Mouse (Mus musculus): ENCODE results near the gene Defb35.
"Not testable (repeated sequence)": the region's sequence is repeated elsewhere in the genome, so short reads cannot be mapped to it uniquely, and the experiment has no call there.

The Defb35 gene

GRCm38 (mm10) chr8:21938052-21938451 is at the start of gene Defb35:
Gene Defb35, plus strand, starts transcription at chr8:21938352.
- not testable (repeated sequence) for DNase-seq (ENCODE audit: low spot score)

GRCm38 (mm10) chr8:21906290-21906689 is 31.9 kb upstream of the Defb35 start, which contains the start of gene Defb11:
Gene Defb11, minus strand, starts transcription at chr8:21906412.
- DNase-seq (ENCODE audit: low spot score): not testable (repeated sequence)

- no peak for DNase-seq (ENCODE audit: low spot score)
Observed at GRCm38 (mm10) chr8:21911931-21912330, 26.2 kb upstream of the Defb35 start.

- DNase-seq (ENCODE audit: low spot score): no peak
Observed at GRCm38 (mm10) chr8:21912554-21912953, 25.6 kb upstream of the Defb35 start.

GRCm38 (mm10) chr8:21915625-21916024 is 22.5 kb upstream of the Defb35 start:
- no peak for DNase-seq (ENCODE audit: low spot score)

GRCm38 (mm10) chr8:21930754-21931153 is 7.4 kb upstream of the Defb35 start:
- DNase-seq (ENCODE audit: low spot score): not testable (repeated sequence)

GRCm38 (mm10) chr8:21932610-21933009 is 5.5 kb upstream of the Defb35 start, which contains the start of gene Defb15:
Gene Defb15, minus strand, starts transcription at chr8:21932710.
- DNase-seq (ENCODE audit: low spot score): no peak

- no peak for DNase-seq (ENCODE audit: low spot score)
Observed at GRCm38 (mm10) chr8:21946462-21946861, 8.3 kb downstream of the Defb35 start, which contains the start of gene Defb13. Gene Defb13, plus strand, starts transcription at chr8:21946762.

GRCm38 (mm10) chr8:21947311-21948017 is 9.3 kb downstream of the Defb35 start:
- no peak for DNase-seq (ENCODE audit: low spot score)

GRCm38 (mm10) chr8:21955321-21955720 is 17.2 kb downstream of the Defb35 start:
- no peak for DNase-seq (ENCODE audit: low spot score)

GRCm38 (mm10) chr8:21956336-21956735 is 18.2 kb downstream of the Defb35 start:
- DNase-seq (ENCODE audit: low spot score): no peak

- no peak for DNase-seq (ENCODE audit: low spot score)
Observed at GRCm38 (mm10) chr8:21958414-21958813, 20.3 kb downstream of the Defb35 start, which contains the start of gene Fam90a1a. Gene Fam90a1a, plus strand, starts transcription at chr8:21958714.

GRCm38 (mm10) chr8:21966646-21967045 is 28.5 kb downstream of the Defb35 start:
- DNase-seq (ENCODE audit: low spot score): no peak

- no peak for DNase-seq (ENCODE audit: low spot score)
Observed at GRCm38 (mm10) chr8:21969475-21969874, 31.3 kb downstream of the Defb35 start, which contains the start of gene Ccdc70. Gene Ccdc70, plus strand, starts transcription at chr8:21969775.

GRCm38 (mm10) chr8:21978193-21978592 is 40.0 kb downstream of the Defb35 start:
- DNase-seq (ENCODE audit: low spot score): no peak

- DNase-seq (ENCODE audit: low spot score): no peak
Observed at GRCm38 (mm10) chr8:21981664-21982337, 43.6 kb downstream of the Defb35 start.
